Mouse (Mus musculus): Measurements from ENCODE around the gene Dcaf1. TPM values are rescaled to one million over a fixed set of nuclear protein-coding genes. Genes with fewer than 3 reads are reported as not detected.
A peak's percentile ranks its signal among the peaks of the same experiment; 100 is the strongest.

The Dcaf1 gene
- total and polyA plus RNA-seq, 3 experiments = 40.9 to 43.9 (median 42.9) TPM

- in situ Hi-C loops (cut with MboI; ENCODE audit: low pct_ligation_motif_present, low pct_unique_long_range_greater_than_20kb, low sequenced_read_pairs) (no loop called here), dilution Hi-C loops (cut with MboI; ENCODE audit: extremely low pct_ligation_motif_present, extremely low pct_unique_long_range_greater_than_20kb, low sequenced_read_pairs) (loop anchor here (25.0 kb wide), 1 partner anchor 102 kb away; the partner anchor contains the start of gene Tex264)
- H3K79me2 ChIP-seq (replicated peaks; ENCODE audit: control insufficient read depth, extremely low read depth, insufficient read depth, poor library complexity, severe bottlenecking) = peaks cover 17% of the 10 kb centered on the region
- peak; percentile 70 for DNase-seq (ENCODE audit: extremely low read depth)
- peak within 1 kb of the TSS; percentile 72 to 99 (median 88) for H3K4me3 ChIP-seq (replicated peaks in 1 of 3; ENCODE audit: low read depth in 2 of 3, low read length in 2 of 3, poor library complexity in 1 of 3)
- no peak within 1 kb of the TSS for H3K27ac ChIP-seq (ENCODE audit: insufficient read depth, low read depth)
- H3K9ac ChIP-seq (ENCODE audit: insufficient read depth, low read depth) = peak within 1 kb of the TSS; percentile 74
- no peaks in the 10 kb centered on the region for H3K36me3 ChIP-seq (replicated peaks in 1 of 2; ENCODE audit: control insufficient read depth in 1 of 2, insufficient read depth in 1 of 2, low read length in 1 of 2)
- peaks cover 14% of the 10 kb centered on the region for H3K27me3 ChIP-seq (replicated peaks)
- TF ChIP-seq ZC3H11A (IDR thresholded peaks at IDR 0.05; ENCODE audit: low read depth, low read length) (no peak), RAD21 (IDR thresholded peaks at IDR 0.05; ENCODE audit: low read depth, low read length) (no peak), USF2 (conservative IDR thresholded peaks at IDR 0.05; ENCODE audit: low read depth, low read length) (no peak), MXI1 (IDR thresholded peaks at IDR 0.05; ENCODE audit: low read depth, low read length) (peak; percentile 73), JUND (conservative IDR thresholded peaks at IDR 0.05; ENCODE audit: low read depth, low read length) (no peak), ZMIZ1 (IDR thresholded peaks at IDR 0.05; ENCODE audit: low read depth, low read length) (peak; percentile 85), TCF12 (IDR thresholded peaks at IDR 0.05; ENCODE audit: low read depth, low read length) (peak; percentile 97), MAZ (IDR thresholded peaks at IDR 0.05; ENCODE audit: low read depth, low read length) (peak; percentile 88), HCFC1 (IDR thresholded peaks at IDR 0.05; ENCODE audit: low read depth, low read length) (peak; percentile 92), UBTF (IDR thresholded peaks at IDR 0.05; ENCODE audit: low read depth, low read length) (peak; percentile 98), MYC (IDR thresholded peaks at IDR 0.05; ENCODE audit: low read depth, low read length) (0 out of 2 replicates have a peak, but pooled peaks have one; percentile 16), CTCF (conservative IDR thresholded peaks at IDR 0.05 in 1 of 2, IDR thresholded peaks at IDR 0.05 in 1 of 2; ENCODE audit: low read depth in 2 of 2, low read length in 2 of 2) (peak in 1 of 2 experiments; percentile 37; a peak in 2 of 4 replicates), ZNF384 (IDR thresholded peaks at IDR 0.05; ENCODE audit: low read depth, low read length) (0 out of 2 replicates have a peak, but pooled peaks have one; percentile 23), KAT2A (IDR thresholded peaks at IDR 0.05; ENCODE audit: insufficient replicate concordance, low read length) (0 out of 2 replicates have a peak, but pooled peaks have one; percentile 78), MAX (IDR thresholded peaks at IDR 0.05; ENCODE audit: low read length) (peak; percentile 67; the same call in 1 of the 2 replicates), GABPA (IDR thresholded peaks at IDR 0.05; ENCODE audit: insufficient replicate concordance, low read depth, low read length) (no peak; the same call in 1 of the 2 replicates), RCOR1 (conservative IDR thresholded peaks at IDR 0.05; ENCODE audit: low read depth, low read length) (no peak; the same call in 1 of the 2 replicates), CHD1 (IDR thresholded peaks at IDR 0.05; ENCODE audit: low read depth, low read length) (no peak), ZKSCAN1 (IDR thresholded peaks at IDR 0.05; ENCODE audit: borderline replicate concordance, low read depth, low read length) (no peak), ETS1 (conservative IDR thresholded peaks at IDR 0.05; ENCODE audit: low read depth, low read length) (0 out of 2 replicates have a peak, but pooled peaks have one; percentile 10), CHD2 (IDR thresholded peaks at IDR 0.05; ENCODE audit: low read length) (peak; percentile 43; the same call in 1 of the 2 replicates), PAX5 (IDR thresholded peaks at IDR 0.05; ENCODE audit: low read length) (no peak), POLR2A (IDR thresholded peaks at IDR 0.05; ENCODE audit: low read depth, low read length) (peak; percentile 81; the same call in 1 of the 2 replicates), ELF1 (IDR thresholded peaks at IDR 0.05; ENCODE audit: low read depth, low read length) (peak; percentile 71), EP300 (IDR thresholded peaks at IDR 0.05; ENCODE audit: low read length) (no peak), IRF4 (IDR thresholded peaks at IDR 0.05; ENCODE audit: low read depth, low read length) (peak; percentile 86), SIN3A (IDR thresholded peaks at IDR 0.05; ENCODE audit: low read length) (peak; percentile 90), USF1 (IDR thresholded peaks at IDR 0.05; ENCODE audit: low read depth, low read length) (no peak), TBP (conservative IDR thresholded peaks at IDR 0.05; ENCODE audit: low read depth, low read length) (peak; percentile 89), MEF2A (IDR thresholded peaks at IDR 0.05; ENCODE audit: borderline replicate concordance, low read depth, low read length) (peak; percentile 60), MAFK (IDR thresholded peaks at IDR 0.05; ENCODE audit: insufficient replicate concordance, low read length) (no peak), E2F4 (IDR thresholded peaks at IDR 0.05; ENCODE audit: insufficient replicate concordance, low read depth, low read length) (no peak), POLR2AphosphoS2 (IDR thresholded peaks at IDR 0.05; ENCODE audit: low read depth, low read length) (0 out of 2 replicates have a peak, but pooled peaks have one; percentile 40), NRF1 (IDR thresholded peaks at IDR 0.05; ENCODE audit: low read depth, low read length) (no peak), JUN (IDR thresholded peaks at IDR 0.05; ENCODE audit: insufficient read depth, low read depth, low read length) (no peak), SMC3 (IDR thresholded peaks at IDR 0.05; ENCODE audit: low read depth, low read length) (0 out of 2 replicates have a peak, but pooled peaks have one; percentile 7), BHLHE40 (IDR thresholded peaks at IDR 0.05; ENCODE audit: low read depth, low read length) (peak; percentile 18; the same call in 1 of the 2 replicates), NELFE (IDR thresholded peaks at IDR 0.05; ENCODE audit: low read depth, low read length) (peak; percentile 89)
- H3K9me3 ChIP-seq (replicated peaks; ENCODE audit: low read length) = no peaks in the 10 kb centered on the region
- H3K4me1 ChIP-seq (ENCODE audit: control insufficient read depth in 1 of 2, insufficient read depth in 2 of 2) = peaks cover 3 to 28% of the 10 kb centered on the region in 2 experiments; a peak in 3 of 4 replicates
- H3K4me2 ChIP-seq (ENCODE audit: insufficient read depth, low read depth, poor library complexity, severe bottlenecking) = peak within 1 kb of the TSS; percentile 84
These were observed 32.8 kb upstream of the Dcaf1 start, which contains the start of gene Rad54l2 for GRCm38 (mm10) chr9:106788812-106789321. Rad54l2 (minus strand) TSS chr9:106789194.
